Mouse (Mus musculus): Measurements from ENCODE around the gene Cep290.

DNA sequence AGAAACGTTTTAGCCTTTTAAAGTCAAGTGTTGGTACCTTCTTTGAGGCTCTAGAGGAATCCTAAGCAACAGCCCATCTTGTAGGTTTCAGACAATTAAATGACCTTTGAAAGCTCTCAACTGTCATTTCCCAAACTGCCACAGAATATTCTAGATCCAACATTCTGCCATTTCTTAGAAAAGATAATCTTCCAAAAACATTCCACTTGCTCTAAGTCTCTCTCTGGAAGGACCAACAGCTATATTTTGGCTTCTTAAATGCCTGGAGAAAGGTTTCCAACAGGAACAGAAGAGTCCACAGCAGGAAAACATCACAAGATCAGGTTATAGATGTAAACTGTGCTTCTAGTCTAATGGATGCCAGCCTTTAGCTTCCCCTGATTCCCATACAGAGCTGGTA is 103.0 kb downstream of the Cep290 start, which contains the start of the genes 4930430F08Rik and 1700017N19Rik:
- TF ChIP-seq CTCF (IDR thresholded peaks at IDR 0.05; ENCODE audit: low read depth, low read length) = no peak
- TF ChIP-seq POLR2A (IDR thresholded peaks at IDR 0.05; ENCODE audit: borderline replicate concordance, low read depth, low read length) = no peak

All from bone marrow macrophage, adult 2 months (primary cell).